Mouse (Mus musculus) MEL (cell line): ENCODE data around the gene Rab11fip4.

Experiments
- CTCF ChIP-seq, 3 experiments: IDR thresholded peaks in 2 of 3; conservative IDR thresholded peaks in 1 of 3; 2 replicates each; pipeline ENCODE4 v1.5.1; 2011 to 2012; ENCODE audit warnings: low read length in 3 of 3, low read depth in 2 of 3, mild to moderate bottlenecking in 2 of 3, improper control_type of control experiment in 1 of 3, inconsistent platforms in 1 of 3, mixed read lengths in 1 of 3, moderate library complexity in 1 of 3; ENCODE audit not compliant: control insufficient read depth in 1 of 3, insufficient read depth in 1 of 3, poor library complexity in 1 of 3, severe bottlenecking in 1 of 3
- E2F4 ChIP-seq: IDR thresholded peaks from 2 replicates; pipeline ENCODE4 v1.6.1; 2011; ENCODE audit warnings: low read depth, low read length, improper control_type of control experiment, borderline replicate concordance
- GATA1 ChIP-seq: IDR thresholded peaks from 2 replicates; pipeline ENCODE4 v1.6.1; 2011; ENCODE audit warnings: low read depth, low read length, improper control_type of control experiment
- MAX ChIP-seq: IDR thresholded peaks from 2 replicates; pipeline ENCODE4 v1.6.1; 2011; ENCODE audit warnings: low read length, improper control_type of control experiment
- MEF2A ChIP-seq: IDR thresholded peaks from 2 replicates; pipeline ENCODE4 v1.6.1; 2014; ENCODE audit warnings: low read depth, mild to moderate bottlenecking, inconsistent platforms, low read length, improper control_type of control experiment; ENCODE audit not compliant: poor library complexity, insufficient replicate concordance, severe bottlenecking; ENCODE audit errors: extremely low read depth
- MXI1 ChIP-seq: IDR thresholded peaks from 2 replicates; pipeline ENCODE4 v1.6.1; 2011; ENCODE audit warnings: mild to moderate bottlenecking, low read depth, low read length, improper control_type of control experiment
- NRF1 ChIP-seq: IDR thresholded peaks from 2 replicates; pipeline ENCODE4 v1.6.1; 2014; ENCODE audit warnings: low read depth, mild to moderate bottlenecking, inconsistent platforms, low read length, improper control_type of control experiment, moderate library complexity; ENCODE audit not compliant: poor library complexity, insufficient read depth, severe bottlenecking
- POLR2AphosphoS2 ChIP-seq: IDR thresholded peaks from 2 replicates; pipeline ENCODE4 v1.6.1; 2011; ENCODE audit warnings: low read length, improper control_type of control experiment
- SIN3A ChIP-seq: IDR thresholded peaks from 2 replicates; pipeline ENCODE4 v1.6.1; 2012; ENCODE audit warnings: low read length, improper control_type of control experiment, inconsistent platforms
- SMC3 ChIP-seq: IDR thresholded peaks from 2 replicates; pipeline ENCODE4 v1.6.1; 2011; ENCODE audit warnings: low read depth, low read length, improper control_type of control experiment
- USF1 ChIP-seq: IDR thresholded peaks from 2 replicates; pipeline ENCODE4 v1.6.1; 2014; ENCODE audit warnings: low read depth, mild to moderate bottlenecking, inconsistent platforms, low read length, improper control_type of control experiment, moderate library complexity

- no peak for TF ChIP-seq MXI1
- TF ChIP-seq GATA1: no peak
- no peak for TF ChIP-seq CTCF (IDR thresholded peaks at IDR 0.05 in 2 of 3, conservative IDR thresholded peaks at IDR 0.05 in 1 of 3; ENCODE audit: control insufficient read depth in 1 of 3, insufficient read depth in 1 of 3, low read depth in 2 of 3, low read length in 3 of 3, poor library complexity in 1 of 3, severe bottlenecking in 1 of 3)
- no peak for TF ChIP-seq USF1
- TF ChIP-seq MEF2A: no peak
- no peak for TF ChIP-seq SIN3A
- TF ChIP-seq POLR2AphosphoS2: no peak
- TF ChIP-seq SMC3: no peak
- no peak for TF ChIP-seq NRF1
- TF ChIP-seq MAX: no peak
- no peak for TF ChIP-seq E2F4
Observed at GRCm38 (mm10) chr11:79646026-79646425, 55.0 kb downstream of the Rab11fip4 start.
